Mouse (Mus musculus) kidney, adult 11 months (tissue): ENCODE data around the gene Sptlc2.

Source experiments
- DNase-seq: peaks from one replicate; pipeline ENCODE4 v3.0.0; 2022

Gene Sptlc2

GRCm38 (mm10) chr12:87394316-87394715 lies 6.2 kb upstream of the Sptlc2 start:
- peak; percentile 63 for DNase-seq

GRCm38 (mm10) chr12:87393447-87394145 lies 5.4 kb upstream of the Sptlc2 start:
- peak; percentile 43 for DNase-seq

GRCm38 (mm10) chr12:87391355-87391754 lies 3.2 kb upstream of the Sptlc2 start:
- DNase-seq = no peak

DNA sequence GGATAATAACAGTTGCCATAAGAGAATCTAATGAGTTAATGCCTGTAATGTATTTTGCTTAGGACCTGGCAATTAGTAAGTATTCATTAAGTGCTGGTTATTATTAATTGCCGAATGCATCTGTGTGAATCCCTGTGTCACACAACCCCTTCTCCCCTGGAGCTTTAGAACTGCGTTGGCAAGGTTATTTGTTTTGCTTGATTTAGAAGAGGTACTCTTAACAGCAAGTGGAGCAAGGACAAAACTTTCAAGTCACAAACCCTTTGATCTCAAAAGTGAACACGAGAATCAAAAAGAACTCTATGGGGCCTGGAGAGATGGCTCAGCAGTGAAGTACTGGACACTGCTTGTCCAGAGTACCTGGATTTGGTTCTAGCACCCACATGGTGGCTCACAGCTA lies 1.1 kb upstream of the Sptlc2 start:
- no peak for DNase-seq

GRCm38 (mm10) chr12:87387171-87388121 lies 709 bp downstream of the Sptlc2 start:
- peak; percentile 41 for DNase-seq

- DNase-seq = no peak
These were observed 3.1 kb downstream of the Sptlc2 start for GRCm38 (mm10) chr12:87385051-87385450.

- no peak for DNase-seq
These were observed 6.8 kb downstream of the Sptlc2 start for GRCm38 (mm10) chr12:87381380-87381682.

DNA sequence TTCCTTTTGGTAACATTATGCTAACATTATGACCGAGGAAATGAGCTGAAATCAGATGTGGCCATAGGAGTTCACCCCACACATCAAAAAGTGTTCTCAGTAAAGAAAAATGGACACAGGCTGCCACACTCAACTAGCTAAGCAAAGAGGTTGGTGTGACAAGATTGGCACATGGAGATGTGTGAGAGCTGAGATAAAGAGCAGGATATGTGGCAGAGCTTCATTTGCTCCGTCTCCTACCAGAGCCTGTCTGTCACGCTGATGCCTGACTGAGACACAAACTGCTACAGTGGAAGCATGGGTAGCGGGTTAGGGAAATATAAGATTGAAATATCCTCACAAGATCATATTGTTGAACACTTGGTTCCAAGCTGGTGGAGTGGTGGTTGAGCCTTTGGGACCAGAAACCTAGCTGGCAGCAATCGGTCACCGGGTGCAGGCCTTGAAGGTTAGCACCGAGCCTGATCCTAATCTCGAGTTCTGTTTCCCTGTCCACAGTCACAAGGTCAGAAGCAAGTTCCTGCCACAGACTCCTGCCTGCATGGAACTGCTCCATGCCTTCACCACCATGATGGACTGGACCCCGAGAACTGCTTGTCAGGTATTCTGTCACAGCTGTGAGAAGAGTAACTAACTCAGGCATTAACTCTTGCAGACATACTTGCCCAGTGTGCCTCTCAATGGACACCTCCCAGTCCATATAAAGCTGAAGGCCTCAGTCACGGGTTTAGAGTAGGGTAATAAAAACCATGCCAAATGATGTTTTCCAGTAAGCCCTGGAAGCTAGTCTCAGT lies 7.4 kb downstream of the Sptlc2 start:
- peak; percentile 33 for DNase-seq

GRCm38 (mm10) chr12:87379496-87379895 lies 8.7 kb downstream of the Sptlc2 start:
- DNase-seq = no peak

- no peak for DNase-seq
These were observed 14.0 kb downstream of the Sptlc2 start for GRCm38 (mm10) chr12:87374159-87374558.

DNA sequence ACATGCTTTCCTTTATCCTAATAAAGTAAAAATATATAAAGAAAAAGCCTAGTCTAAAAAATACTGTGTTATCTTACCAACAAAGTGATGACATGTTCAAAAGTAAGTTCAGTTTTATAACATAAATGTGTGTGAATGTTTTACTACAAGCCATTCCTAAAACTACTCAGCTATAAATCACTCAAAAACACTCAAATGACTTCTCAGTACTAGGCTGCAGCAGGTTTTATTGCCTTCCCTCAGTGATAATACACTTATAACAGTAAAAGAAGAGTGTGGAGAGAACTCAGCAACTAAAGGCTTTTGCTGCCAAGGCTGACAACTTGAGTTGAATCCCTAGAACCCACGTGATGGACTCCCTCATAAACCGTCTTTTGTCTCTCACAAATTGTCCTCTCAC lies 18.8 kb downstream of the Sptlc2 start:
- DNase-seq = no peak

DNA sequence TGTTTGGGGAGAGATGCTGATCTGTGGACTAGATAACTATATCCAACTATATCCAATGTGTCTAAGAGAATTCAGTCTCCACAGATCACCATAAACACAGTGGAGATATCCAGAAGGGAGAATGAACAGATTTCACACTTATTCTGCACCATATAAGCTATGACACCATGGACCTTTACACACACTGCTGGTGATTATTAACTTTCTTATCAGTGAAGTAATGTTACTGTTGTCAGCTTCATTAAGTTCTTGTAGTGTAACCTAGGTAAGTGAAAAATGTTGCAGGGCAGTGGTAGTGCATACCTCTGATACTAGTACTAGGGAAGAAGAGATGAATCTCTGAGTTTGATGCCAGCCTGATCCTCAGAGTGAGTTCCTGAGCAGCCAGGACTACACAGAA lies 20.1 kb downstream of the Sptlc2 start:
- DNase-seq = no peak

DNA sequence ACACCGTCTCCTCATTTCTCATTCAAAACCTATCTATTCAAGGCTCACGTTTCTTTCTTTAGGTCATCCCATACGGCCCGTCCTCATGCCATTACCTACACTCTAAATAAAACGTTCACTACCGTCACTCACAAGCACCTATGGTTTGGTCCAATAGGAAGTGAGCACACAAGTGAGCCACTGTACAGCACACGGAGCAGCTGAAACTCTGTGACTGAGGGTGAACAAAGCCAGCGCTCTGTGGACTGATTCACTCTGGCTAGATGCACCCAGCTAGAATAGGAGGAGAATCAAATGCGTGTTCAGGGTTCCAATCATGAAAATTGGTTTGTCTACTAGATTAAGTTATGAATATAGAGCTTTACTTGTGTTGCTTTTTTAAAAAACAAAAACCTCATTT lies 22.5 kb downstream of the Sptlc2 start:
- no peak for DNase-seq

GRCm38 (mm10) chr12:87362111-87362510 lies 26.0 kb downstream of the Sptlc2 start:
- no peak for DNase-seq

DNA sequence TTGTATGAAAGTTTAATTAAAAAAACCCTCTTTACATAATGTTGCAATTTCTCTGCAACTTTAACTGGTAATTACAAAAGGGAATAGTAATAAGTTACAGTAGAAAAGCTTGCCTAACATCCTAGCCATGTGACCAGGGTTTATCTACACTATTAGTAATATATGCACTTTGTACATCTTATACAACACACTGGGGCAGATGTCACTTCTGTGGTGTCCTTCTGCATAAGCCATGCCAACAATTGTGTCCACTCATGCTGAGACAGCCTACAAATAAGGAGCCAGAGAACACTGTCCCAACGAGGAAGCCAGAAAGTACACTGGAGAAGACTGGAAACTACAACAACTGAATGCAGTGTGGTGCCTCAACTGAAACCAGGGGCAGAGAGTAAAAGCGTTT lies 40.1 kb downstream of the Sptlc2 start:
- no peak for DNase-seq

- DNase-seq = no peak
These were observed 40.6 kb downstream of the Sptlc2 start for GRCm38 (mm10) chr12:87347511-87347910.

DNA sequence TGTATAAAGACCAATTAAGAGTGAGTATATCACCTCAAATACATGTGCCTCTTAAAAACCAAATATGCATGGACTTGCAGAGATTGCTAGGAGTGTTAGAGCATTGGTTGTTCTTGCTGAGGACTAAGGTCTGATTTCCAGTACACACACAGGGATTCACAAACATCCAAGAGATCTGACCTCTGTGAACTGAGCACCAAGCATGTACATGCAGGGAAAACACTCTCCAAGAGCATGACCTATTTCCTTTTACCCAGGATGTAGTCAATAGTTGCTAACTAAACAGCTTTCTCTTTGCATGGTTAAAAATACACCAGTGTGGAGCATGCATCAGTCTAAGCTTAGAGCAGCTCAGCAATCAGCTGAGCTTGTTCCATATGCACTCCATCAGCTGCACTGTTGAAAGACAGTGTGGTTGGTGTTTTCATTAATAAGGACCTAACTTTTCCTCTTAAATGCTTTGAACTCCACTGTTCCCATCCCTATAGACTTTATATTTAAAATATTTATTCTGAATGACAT lies 45.0 kb downstream of the Sptlc2 start:
- no peak for DNase-seq

- DNase-seq = no peak
These were observed 50.1 kb downstream of the Sptlc2 start for GRCm38 (mm10) chr12:87338082-87338481.

DNA sequence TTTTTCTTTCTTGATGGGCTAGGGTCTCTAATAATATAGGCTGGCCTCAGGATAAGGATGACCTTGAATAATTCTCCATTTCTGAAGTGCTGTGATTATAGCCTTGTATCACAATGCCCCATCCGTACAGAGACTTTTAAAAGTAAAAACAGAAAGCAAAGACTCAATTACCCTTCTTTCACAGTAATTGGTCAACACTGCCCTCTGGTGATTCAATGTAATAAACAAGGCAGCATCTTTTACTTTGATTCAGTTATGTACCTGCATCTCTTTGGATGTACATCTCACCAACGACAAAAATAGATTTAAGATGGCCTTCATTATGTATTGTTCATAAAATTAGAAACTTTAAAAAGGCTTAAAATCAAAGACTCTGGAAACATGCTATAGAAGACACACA lies 53.3 kb downstream of the Sptlc2 start:
- no peak for DNase-seq

- DNase-seq = no peak
These were observed 54.4 kb downstream of the Sptlc2 start for GRCm38 (mm10) chr12:87333794-87334193.

- DNase-seq = peak; percentile 7
These were observed 55.6 kb downstream of the Sptlc2 start for GRCm38 (mm10) chr12:87332511-87332910.

DNA sequence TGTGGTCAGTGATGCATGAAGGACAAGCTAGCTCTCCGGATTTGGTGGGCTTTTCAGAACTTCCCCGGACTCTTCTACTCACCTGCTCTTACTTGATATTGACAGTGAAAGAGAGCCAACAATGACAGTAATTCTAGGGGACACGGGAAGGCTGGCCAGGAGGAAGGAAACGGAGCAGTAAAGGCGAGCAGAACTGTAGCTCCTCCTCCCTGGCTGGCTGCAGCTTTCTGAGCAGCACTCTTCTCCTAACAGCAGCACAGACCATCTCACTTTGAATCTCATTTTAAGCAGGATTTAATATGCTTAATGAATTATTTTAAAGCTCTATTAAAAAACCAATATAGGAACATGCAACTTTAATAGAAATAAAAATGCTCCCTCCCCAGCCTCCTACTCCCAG lies 56.2 kb downstream of the Sptlc2 start:
- DNase-seq = no peak

DNA sequence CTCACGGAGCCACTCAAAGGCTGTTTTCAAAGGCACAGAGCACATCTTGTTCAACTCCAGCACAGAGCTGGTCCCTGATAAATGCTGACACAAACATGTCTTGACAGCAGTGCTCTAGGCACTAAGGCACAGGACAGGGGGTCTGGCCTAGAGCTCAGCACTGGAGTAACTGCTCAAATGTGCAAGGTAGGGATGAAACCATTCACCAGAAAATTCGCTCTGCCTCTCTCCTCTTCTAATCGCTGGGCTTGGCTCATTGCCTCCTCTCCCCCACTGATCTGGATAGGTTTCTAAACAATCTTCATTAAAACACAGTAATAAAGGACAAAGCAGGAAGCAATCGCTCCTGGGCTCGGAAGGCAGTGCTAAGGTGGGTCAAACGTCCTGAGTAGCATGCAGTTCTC lies 57.1 kb downstream of the Sptlc2 start:
- DNase-seq = peak; percentile 10
